8 mouse cellular contexts compared by ENCODE assay signal in genomic region chr10:33623577-33623991, GRCm38 (mm10). TPM values are rescaled to one million over a fixed set of nuclear protein-coding genes. Genes with fewer than 3 reads are reported as not detected.
DNase-seq lines count a peak whose midpoint lies in the region; ATAC-seq and TF ChIP-seq lines count a peak whose summit lies in the region.

No protein-coding gene starts in this region.

- H3K4me1 ChIP-seq in forebrain, embryonic 16.5 days (replicated peaks; ENCODE audit: control insufficient read depth, insufficient read depth, low read length), result peaks cover 2% of the 10 kb centered on the region; the same call in 1 of the 2 replicates
- H3K4me1 ChIP-seq in limb, embryonic 13.5 days, result peaks cover 8% of the 10 kb centered on the region
- H3K4me1 ChIP-seq in cerebellum, adult 2 months (ENCODE audit: control insufficient read depth, insufficient read depth, low read length), result no peaks in the 10 kb centered on the region

- peak; percentile 3 to 9 for DNase-seq in cerebellum, postnatal 10 days
- no peak for DNase-seq in cerebellum, adult 8-10 months
- DNase-seq in A20 (ENCODE audit: low read depth, low spot score), result peak; percentile 16
- DNase-seq in adrenal gland, postnatal 36 days, result no peak
- no peak for DNase-seq in cerebellum, adult 2 months
- DNase-seq in gastrocnemius, postnatal 25 days, result no peak

- TF ChIP-seq CTCF in cerebellum, adult 2 months (IDR thresholded peaks at IDR 0.05; ENCODE audit: borderline replicate concordance, insufficient read depth, low read depth, low read length), result no peak

- peak overlapping the region; percentile 88 for H3K9ac ChIP-seq in forebrain, embryonic 16.5 days (replicated peaks; ENCODE audit: low read depth, low read length)
- 0 out of 2 replicates have a peak overlapping the region, but pooled peaks have one; percentile 65 for H3K9ac ChIP-seq in limb, embryonic 13.5 days

- 15% methylated on average over 6 of the region's 6 CpGs for WGBS in forebrain, embryonic 16.5 days
- whole genome bisulfite sequencing in limb, embryonic 13.5 days, result 12% methylated on average over 6 of the region's 6 CpGs
- WGBS in cerebellum, adult 2 months, result 24% methylated on average over 6 of the region's 6 CpGs

- no peak for TF ChIP-seq POLR2A in cerebellum, adult 2 months (IDR thresholded peaks at IDR 0.05; ENCODE audit: borderline replicate concordance, insufficient read depth, low read length)

- ATAC-seq in forebrain, embryonic 16.5 days, result peak; percentile 63
- ATAC-seq in limb, embryonic 13.5 days (ENCODE audit: low FRiP score, low read depth), result no peak

- H3K9me3 ChIP-seq in forebrain, embryonic 16.5 days (ENCODE audit: control insufficient read depth, low read length), result no peaks in the 10 kb centered on the region
- H3K9me3 ChIP-seq in limb, embryonic 13.5 days, result no peaks in the 10 kb centered on the region

- H3K4me2 ChIP-seq in forebrain, embryonic 16.5 days (ENCODE audit: low read length), result peak overlapping the region; percentile 89
- peak overlapping the region; percentile 81 for H3K4me2 ChIP-seq in limb, embryonic 13.5 days (replicated peaks)

- no peaks in the 10 kb centered on the region for H3K36me3 ChIP-seq in forebrain, embryonic 16.5 days (ENCODE audit: control insufficient read depth, insufficient read depth)
- H3K36me3 ChIP-seq in limb, embryonic 13.5 days, result no peaks in the 10 kb centered on the region

- peak overlapping the region; percentile 62 for H3K27ac ChIP-seq in forebrain, embryonic 16.5 days (ENCODE audit: low read length)
- no peak overlapping the region for H3K27ac ChIP-seq in limb, embryonic 13.5 days
- H3K27ac ChIP-seq in cerebellum, adult 2 months (ENCODE audit: insufficient read depth, low read length), result no peak overlapping the region

- H3K4me3 ChIP-seq in forebrain, embryonic 16.5 days (replicated peaks; ENCODE audit: low read length), result peak overlapping the region; percentile 71
- peak overlapping the region; percentile 46 for H3K4me3 ChIP-seq in limb, embryonic 13.5 days
- no peak overlapping the region for H3K4me3 ChIP-seq in cerebellum, adult 2 months (replicated peaks; ENCODE audit: insufficient read depth, low read depth, low read length)

- no peaks in the 10 kb centered on the region for H3K27me3 ChIP-seq in forebrain, embryonic 16.5 days (replicated peaks; ENCODE audit: control insufficient read depth, insufficient read depth, low read length)
- peaks cover 25% of the 10 kb centered on the region for H3K27me3 ChIP-seq in limb, embryonic 13.5 days
- no peaks in the 10 kb centered on the region for H3K27me3 ChIP-seq in cerebellum, adult 2 months (ENCODE audit: control insufficient read depth, insufficient read depth, low read length)

RNA-seq across cellular contexts. Expression of gene Clvs2, which starts 1.0 kb away (rescaled TPM):
- 10.0 and 14.0 TPM in 2 replicates for polyA plus RNA-seq in forebrain, embryonic 16.5 days (2015; fragmentation: Nextera tagmentation; extraction: Ambion mirVana)
- 0.09 and 0.13 TPM in 2 replicates for polyA plus RNA-seq in limb, embryonic 13.5 days (2015; fragmentation: Nextera tagmentation; extraction: Ambion mirVana)
- under 1 TPM in 1 of 2 experiments, not detected in 1; 0.30 TPM for total RNA-seq in adrenal gland, postnatal 36 days (2021)
- polyA plus RNA-seq in cerebellum, adult 2 months (2012; rRNA removed), result 16.5 and 20.0 TPM in 2 replicates
- not detected for total RNA-seq in gastrocnemius, postnatal 25 days (2021)

Comparison
In these comparisons a context has a peak if more than half of its experiments do, and no peak if none do; other contexts are left out.
1. DNase-seq: peak in cerebellum, postnatal 10 days (2 of 2) and A20 (single experiment); none in cerebellum, adult 8-10 months (single experiment), adrenal gland, postnatal 36 days (0 of 2), cerebellum, adult 2 months (0 of 2) and gastrocnemius, postnatal 25 days (single experiment).